Mouse (Mus musculus) liver, embryonic 13.5 days (tissue): ENCODE data around the gene Cpeb3. TPM values are rescaled to one million over a fixed set of nuclear protein-coding genes. Genes with fewer than 3 reads are reported as not detected.
A peak's percentile ranks its signal among the peaks of the same experiment; 100 is the strongest.

Experiments used
- ATAC-seq: fragments of 200-750 bp; cut with Nextera tagmentation; 2 replicates; pipeline ENCODE4 v1.8.0; 2017; ENCODE audit warnings: low read depth, mild to moderate bottlenecking, moderate number of reproducible peaks, moderate library complexity
- DNase-seq: peaks from one replicate; pipeline ENCODE4 v3.0.0; 2022
- H3K27ac ChIP-seq: fragments of 300-500 bp; sonication (generic); 2 replicates; pipeline ENCODE4 v1.5.1; 2015; ENCODE audit warnings: moderate library complexity, mild to moderate bottlenecking, inconsistent platforms
- H3K27me3 ChIP-seq: fragments of 300-500 bp; sonication (generic); 2 replicates; pipeline ENCODE4 v1.6.1; 2015; ENCODE audit warnings: mild to moderate bottlenecking, inconsistent platforms
- H3K36me3 ChIP-seq: fragments of 300-500 bp; sonication (generic); 2 replicates; pipeline ENCODE4 v1.6.1; 2015; ENCODE audit warnings: mild to moderate bottlenecking, inconsistent platforms
- H3K4me1 ChIP-seq: fragments of 300-500 bp; sonication (generic); replicated peaks from 2 replicates; pipeline ENCODE4 v1.6.1; 2015; ENCODE audit warnings: inconsistent platforms
- H3K4me2 ChIP-seq: fragments of 300-500 bp; sonication (generic); 2 replicates; pipeline ENCODE4 v1.6.1; 2015; ENCODE audit warnings: inconsistent platforms, mild to moderate bottlenecking, moderate library complexity
- H3K4me3 ChIP-seq: fragments of 300-500 bp; sonication (generic); replicated peaks from 2 replicates; pipeline ENCODE4 v1.5.1; 2015; ENCODE audit warnings: mild to moderate bottlenecking, inconsistent platforms
- H3K9ac ChIP-seq: fragments of 300-500 bp; sonication (generic); 2 replicates; pipeline ENCODE4 v1.6.1; 2015; ENCODE audit warnings: mild to moderate bottlenecking, inconsistent platforms
- H3K9me3 ChIP-seq: fragments of 300-500 bp; sonication (generic); replicated peaks from 2 replicates; pipeline ENCODE4 v1.6.1; 2016; ENCODE audit warnings: inconsistent platforms
- WGBS: fragments of 180-500 bp; shearing (Covaris S2); methylation state at CpG from one replicate; pipeline ENCODE4 v1.1.7; 2015; ENCODE audit not compliant: insufficient replicate concordance; 5-methylcytosine and 5-hydroxymethylcytosine counted together
- polyA plus RNA-seq: library from polyadenylated mRNA; unstranded; fragments of >200 nt; fragmentation: Nextera tagmentation; extraction: Ambion mirVana; gene quantifications from 2 replicates; pipeline ENCODE4 v1.2.1, GENCODE M21; 2015

Cpeb3 gene
- polyA plus RNA-seq, result 1.7 and 1.9 TPM in 2 replicates

DNA sequence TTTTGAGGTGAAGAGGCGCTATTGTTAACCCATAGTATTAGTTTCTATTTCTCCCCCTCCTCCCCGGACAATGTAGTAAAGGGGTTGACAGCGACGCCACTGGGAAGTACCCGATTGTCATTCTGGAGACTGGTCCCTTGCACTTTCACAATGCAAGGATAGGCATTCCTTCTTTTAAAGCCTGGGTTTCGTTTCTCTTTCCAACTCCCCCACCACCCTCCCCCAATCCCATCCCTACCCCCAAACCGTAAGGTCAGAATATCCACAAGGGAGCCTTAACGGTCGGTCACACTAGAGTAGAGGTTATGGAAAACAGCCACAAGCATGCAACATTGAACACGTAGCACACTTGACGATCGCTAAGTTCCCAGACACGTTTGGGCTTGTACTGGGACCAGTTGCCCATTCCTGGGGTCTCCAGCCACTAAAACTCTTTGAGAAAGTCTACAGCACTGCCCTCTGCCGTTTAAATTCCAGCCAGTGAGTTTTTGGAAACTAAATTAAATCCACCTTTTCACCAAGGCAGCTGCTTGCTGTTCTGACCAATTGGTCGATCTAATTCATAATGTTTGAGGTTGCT, at the start of gene Cpeb3:
TSS of gene Cpeb3 (minus strand) at position 426 of the 580 bp plus-strand sequence.
- H3K9me3 ChIP-seq, result no peaks in the 10 kb centered on the region
- H3K4me3 ChIP-seq, result peak within 1 kb of the TSS; percentile 98
- H3K9ac ChIP-seq, result peak within 1 kb of the TSS; percentile 100
- H3K27me3 ChIP-seq, result no peaks in the 10 kb centered on the region
- H3K4me1 ChIP-seq, result peaks cover 67% of the 10 kb centered on the region
- H3K4me2 ChIP-seq, result peak within 1 kb of the TSS; percentile 83
- peak within 1 kb of the TSS; percentile 98 for H3K27ac ChIP-seq
- H3K36me3 ChIP-seq, result peaks cover 34% of the 10 kb centered on the region
- DNase-seq, result peak; percentile 35
- under 1% methylated on average over 15 of the region's 15 CpGs for WGBS
- no peak for ATAC-seq

DNA sequence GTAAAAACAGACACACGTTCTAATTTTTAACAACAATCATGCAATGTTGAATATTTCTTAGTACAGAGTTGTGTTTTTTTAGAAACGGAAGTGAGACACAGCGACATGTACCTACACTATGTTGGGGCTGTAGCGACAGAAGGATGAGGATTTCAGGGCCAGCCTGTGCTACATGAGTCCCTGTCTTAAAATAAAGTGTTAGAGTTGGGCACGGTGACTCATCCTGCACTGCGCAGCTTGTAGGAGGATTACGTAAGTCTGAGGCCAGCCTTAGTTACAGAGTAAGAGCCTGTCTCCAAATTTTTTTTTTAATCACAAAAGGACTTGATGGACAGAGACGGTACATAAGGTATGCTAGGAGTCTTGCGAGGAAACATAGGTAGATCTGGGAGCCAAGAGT, 46.9 kb upstream of the Cpeb3 start:
- H3K27me3 ChIP-seq, result no peaks in the 10 kb centered on the region
- H3K36me3 ChIP-seq, result no peaks in the 10 kb centered on the region
- H3K9ac ChIP-seq, result no peak overlapping the region
- no peak overlapping the region for H3K27ac ChIP-seq
- H3K4me3 ChIP-seq, result no peak overlapping the region
- ATAC-seq (no peak), DNase-seq (no peak)
- no peaks in the 10 kb centered on the region for H3K9me3 ChIP-seq
- 77% methylated on average over 9 of the region's 9 CpGs for WGBS
- H3K4me2 ChIP-seq, result no peak overlapping the region
- H3K4me1 ChIP-seq, result peaks cover 20% of the 10 kb centered on the region

DNA sequence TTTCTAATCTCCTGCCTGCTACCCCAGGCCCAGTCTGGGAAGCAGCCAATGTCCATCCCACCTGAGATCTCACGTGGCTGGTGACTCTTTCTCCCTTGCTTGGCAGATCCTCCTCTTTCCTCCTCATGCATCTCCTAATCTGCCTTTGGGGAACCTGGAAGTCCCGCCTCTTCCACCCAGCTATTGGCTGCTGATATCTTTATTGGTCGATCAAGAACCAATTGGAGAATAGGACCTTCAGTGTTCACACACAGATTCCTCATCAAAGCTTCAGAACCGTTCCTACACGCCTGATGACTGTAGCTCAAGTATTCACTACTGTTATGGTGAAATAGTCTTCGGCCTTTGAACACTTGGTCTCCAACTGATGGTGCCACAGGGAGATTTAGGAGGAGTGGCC, 43.7 kb upstream of the Cpeb3 start:
- no peak overlapping the region for H3K27ac ChIP-seq
- peaks cover 25% of the 10 kb centered on the region for H3K4me1 ChIP-seq
- DNase-seq (no peak), ATAC-seq (no peak)
- H3K27me3 ChIP-seq, result no peaks in the 10 kb centered on the region
- no peak overlapping the region for H3K4me2 ChIP-seq
- no peaks in the 10 kb centered on the region for H3K9me3 ChIP-seq
- no peaks in the 10 kb centered on the region for H3K36me3 ChIP-seq
- H3K9ac ChIP-seq, result no peak overlapping the region
- no peak overlapping the region for H3K4me3 ChIP-seq
- WGBS, result 47% methylated on average over 6 of the region's 6 CpGs

DNA sequence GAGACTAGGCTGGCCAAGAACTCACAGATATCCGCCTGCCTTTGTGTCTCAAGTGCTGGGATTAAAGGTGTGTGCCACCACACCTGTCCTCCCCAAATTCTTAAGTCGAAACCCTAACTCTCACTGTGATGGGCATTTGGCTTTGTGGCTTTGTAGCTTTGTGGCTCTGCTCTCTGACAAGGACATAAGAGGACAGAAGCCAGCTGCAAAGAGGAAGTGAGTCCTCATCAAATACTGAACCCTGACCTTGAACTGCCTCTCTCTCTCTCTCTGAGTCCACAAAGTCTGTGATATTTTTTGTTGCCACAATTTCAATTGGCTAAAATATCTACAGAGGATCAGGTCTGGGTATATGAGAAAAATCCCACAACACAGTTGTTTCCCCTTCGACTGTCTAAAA, 39.8 kb upstream of the Cpeb3 start:
- DNase-seq (no peak), ATAC-seq (no peak)
- Histone ChIP-seq H3K9me3 (0 out of 2 replicates have a peak, but pooled peaks cover 3% of the 10 kb centered on the region), H3K9ac (no peak overlapping the region), H3K4me3 (no peak overlapping the region), H3K36me3 (no peaks in the 10 kb centered on the region), H3K4me1 (peaks cover 21% of the 10 kb centered on the region; the same call in 1 of the 2 replicates), H3K27me3 (no peaks in the 10 kb centered on the region), H3K4me2 (no peak overlapping the region), H3K27ac (no peak overlapping the region)
- WGBS, result 50% methylated on average over 3 of the region's 3 CpGs

DNA sequence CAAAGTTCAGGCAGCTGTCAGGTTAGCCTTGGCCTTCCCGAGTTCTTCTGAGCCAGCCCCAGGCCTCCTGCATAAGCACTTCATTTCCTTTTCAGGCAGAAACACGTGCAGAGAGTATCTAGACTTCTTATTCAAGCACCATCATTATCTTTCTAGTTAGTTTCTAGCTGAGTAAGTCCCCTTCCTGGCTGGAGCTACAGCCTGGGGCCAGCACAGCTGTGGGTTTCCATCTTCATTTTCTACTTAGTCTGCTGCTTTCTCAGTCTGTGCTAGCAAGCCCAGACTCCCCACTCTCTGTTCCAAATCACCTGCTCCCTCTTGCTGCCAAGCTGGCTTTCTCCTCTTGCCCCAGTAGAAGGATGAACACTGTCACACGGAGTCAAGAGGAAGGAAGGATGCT, 38.5 kb upstream of the Cpeb3 start:
- DNase-seq, result no peak
- no peak overlapping the region for H3K4me3 ChIP-seq
- H3K9me3 ChIP-seq, result 0 out of 2 replicates have a peak, but pooled peaks cover 3% of the 10 kb centered on the region
- ATAC-seq, result no peak
- 34% methylated on average over 3 of the region's 3 CpGs for WGBS
- H3K4me2 ChIP-seq, result no peak overlapping the region
- peaks cover 20% of the 10 kb centered on the region; the same call in 1 of the 2 replicates for H3K4me1 ChIP-seq
- H3K36me3 ChIP-seq, result no peaks in the 10 kb centered on the region
- H3K27me3 ChIP-seq, result no peaks in the 10 kb centered on the region
- no peak overlapping the region for H3K9ac ChIP-seq
- 0 out of 2 replicates have a peak overlapping the region, but pooled peaks have one; percentile 0 for H3K27ac ChIP-seq

DNA sequence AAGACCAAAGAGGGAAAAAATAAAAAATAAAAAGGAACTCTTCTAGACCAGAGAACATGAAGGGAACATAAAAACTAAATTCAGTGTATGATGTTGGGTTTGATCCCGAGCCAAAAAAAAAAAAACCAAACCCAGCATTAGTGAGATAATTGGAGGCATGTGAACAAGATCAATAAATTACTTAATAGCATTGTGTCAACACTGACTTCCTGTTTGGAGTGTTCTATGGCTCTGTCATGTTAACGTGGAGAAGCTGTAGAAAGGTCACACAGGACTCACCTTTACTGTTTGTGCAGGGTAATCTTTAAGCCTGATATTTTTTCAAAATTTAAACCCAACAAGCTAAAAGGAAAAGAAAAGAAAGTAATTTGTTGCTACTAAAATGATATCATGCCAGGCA, 34.3 kb upstream of the Cpeb3 start:
- Histone ChIP-seq H3K27ac (peak overlapping the region; percentile 54), H3K9me3 (0 out of 2 replicates have a peak, but pooled peaks cover 3% of the 10 kb centered on the region), H3K36me3 (no peaks in the 10 kb centered on the region), H3K4me3 (no peak overlapping the region), H3K27me3 (no peaks in the 10 kb centered on the region), H3K4me2 (no peak overlapping the region), H3K9ac (no peak overlapping the region), H3K4me1 (peaks cover 47% of the 10 kb centered on the region)
- ATAC-seq (no peak), DNase-seq (no peak)
- 33% methylated on average over 2 of the region's 2 CpGs for WGBS

DNA sequence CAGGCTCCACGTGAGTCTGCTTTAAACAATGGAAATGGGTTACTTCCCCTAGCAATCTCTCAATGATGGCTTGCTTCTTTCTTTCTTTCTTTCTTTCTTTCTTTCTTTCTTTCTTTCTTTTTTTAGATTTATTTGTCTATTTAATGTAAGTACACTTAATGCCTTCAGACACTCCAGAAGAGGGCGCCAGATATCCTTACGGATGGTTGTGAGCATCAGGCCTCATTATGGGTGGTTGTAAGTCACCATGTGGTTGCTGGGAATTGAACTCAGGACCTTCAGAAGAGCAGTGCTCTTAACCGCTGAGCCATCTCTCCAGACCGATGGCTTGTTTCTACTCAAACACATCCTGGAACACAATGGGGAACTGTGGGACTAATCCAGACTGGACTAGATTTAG, 32.8 kb upstream of the Cpeb3 start:
- Histone ChIP-seq H3K4me2 (no peak overlapping the region), H3K4me1 (peaks cover 61% of the 10 kb centered on the region), H3K9ac (no peak overlapping the region), H3K27ac (no peak overlapping the region), H3K27me3 (0 out of 2 replicates have a peak, but pooled peaks cover under 1% of the 10 kb centered on the region), H3K9me3 (0 out of 2 replicates have a peak, but pooled peaks cover 3% of the 10 kb centered on the region), H3K4me3 (no peak overlapping the region), H3K36me3 (no peaks in the 10 kb centered on the region)
- 58% methylated on average over 5 of the region's 5 CpGs for WGBS
- no peak for DNase-seq
- no peak for ATAC-seq

DNA sequence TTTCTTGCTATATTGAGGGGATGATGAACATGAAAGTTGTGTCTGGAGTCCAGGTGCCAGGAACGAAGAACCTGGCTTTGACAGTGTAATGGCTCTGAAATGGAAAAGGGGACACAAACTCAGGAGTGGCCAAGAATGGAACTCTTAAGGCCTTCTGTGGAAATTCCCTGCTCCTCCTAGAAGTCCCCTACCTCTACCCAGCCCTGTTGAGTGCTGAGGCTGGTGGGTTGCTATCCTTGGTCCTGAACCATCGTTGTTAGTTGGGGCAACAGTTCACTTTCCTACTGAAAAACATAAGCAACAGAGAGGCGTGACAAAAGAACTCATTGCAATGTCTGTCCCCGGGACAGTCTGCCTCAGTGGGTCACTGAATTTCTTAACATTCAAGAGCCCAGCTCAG, 30.7 kb upstream of the Cpeb3 start:
- H3K4me1 ChIP-seq, result peaks cover 77% of the 10 kb centered on the region
- peak overlapping the region; percentile 97 for H3K27ac ChIP-seq
- H3K9ac ChIP-seq, result peak overlapping the region; percentile 67

DNA sequence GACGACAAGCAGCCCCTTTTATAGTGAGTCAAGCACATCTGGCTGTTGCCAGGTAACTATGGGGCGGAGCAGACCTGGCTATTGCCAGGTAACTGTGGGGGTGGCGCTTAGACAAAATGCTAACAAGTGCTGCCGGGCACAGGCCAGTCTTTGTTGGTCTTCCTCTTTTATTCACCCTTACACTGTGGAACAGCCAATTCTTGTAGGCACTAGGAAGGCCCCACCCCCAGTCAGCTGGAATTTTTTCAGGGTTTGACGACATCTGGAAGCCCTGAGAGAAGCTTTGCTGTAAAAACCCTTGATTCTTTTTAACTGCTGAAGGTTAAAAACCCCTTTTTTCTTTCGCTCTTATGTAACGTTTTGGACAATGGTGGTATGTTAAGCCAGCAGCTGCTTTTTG, 30.2 kb upstream of the Cpeb3 start:
- no peaks in the 10 kb centered on the region for H3K36me3 ChIP-seq
- H3K4me3 ChIP-seq, result peak overlapping the region; percentile 43
- peak overlapping the region; percentile 97 for H3K27ac ChIP-seq
- H3K9me3 ChIP-seq, result no peaks in the 10 kb centered on the region
- ATAC-seq (peak; percentile 16), DNase-seq (peak; percentile 50)
- H3K4me1 ChIP-seq, result peaks cover 82% of the 10 kb centered on the region
- H3K4me2 ChIP-seq, result peak overlapping the region; percentile 62
- H3K27me3 ChIP-seq, result peaks cover 19% of the 10 kb centered on the region
- H3K9ac ChIP-seq, result peak overlapping the region; percentile 67
- 21% methylated on average over 7 of the region's 7 CpGs for WGBS

More for the DNA sequence above, 30.7 kb upstream of the Cpeb3 start:
- Histone ChIP-seq H3K36me3 (no peaks in the 10 kb centered on the region), H3K4me3 (peak overlapping the region; percentile 43; the same call in 1 of the 2 replicates), H3K27me3 (peaks cover 19% of the 10 kb centered on the region), H3K9me3 (no peaks in the 10 kb centered on the region), H3K4me2 (peak overlapping the region; percentile 62)
- DNase-seq (peak; percentile 59), ATAC-seq (no peak)
- 20% methylated on average over 4 of the region's 4 CpGs for WGBS

DNA sequence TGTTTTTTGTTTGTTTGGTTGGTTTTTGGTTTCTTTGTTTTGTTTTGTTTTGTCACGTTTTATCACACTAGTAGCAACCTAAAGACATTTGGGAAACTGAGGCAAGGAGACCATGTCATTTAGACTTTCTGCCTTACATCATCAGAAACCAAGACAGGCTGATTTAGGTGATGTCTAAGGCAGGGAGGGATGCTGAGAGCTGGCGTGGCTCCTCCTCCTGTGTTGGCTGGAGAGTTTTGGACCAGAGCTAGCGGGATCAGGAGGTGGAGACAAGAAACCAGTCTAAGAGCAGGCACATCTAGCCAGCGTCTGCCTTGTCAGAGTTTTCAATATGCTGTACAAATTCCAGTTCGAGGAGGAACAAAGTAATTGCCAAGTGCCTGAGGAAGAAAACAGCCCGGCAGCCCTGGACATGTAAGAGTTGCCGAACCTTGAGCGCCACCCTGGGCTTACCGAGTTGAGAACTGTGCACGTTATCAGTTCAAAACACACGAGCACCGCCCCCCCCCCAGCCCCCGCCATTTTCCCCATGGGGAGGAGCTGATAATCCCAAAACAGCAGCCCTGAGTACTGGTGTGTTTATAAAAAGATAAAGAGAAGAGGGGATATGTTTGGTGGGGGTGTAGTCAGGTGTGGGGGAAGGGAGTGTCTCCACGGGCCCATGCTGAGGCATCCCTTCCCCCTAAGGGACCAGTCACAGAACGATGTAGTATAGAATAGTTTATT, 29.5 kb upstream of the Cpeb3 start:
- Histone ChIP-seq H3K4me3 (peak overlapping the region; percentile 43), H3K27ac (peak overlapping the region; percentile 97), H3K4me1 (peaks cover 85% of the 10 kb centered on the region), H3K9ac (peak overlapping the region; percentile 70), H3K4me2 (peak overlapping the region; percentile 62), H3K27me3 (peaks cover 19% of the 10 kb centered on the region), H3K9me3 (no peaks in the 10 kb centered on the region), H3K36me3 (no peaks in the 10 kb centered on the region)
- 3% methylated on average over 15 of the region's 15 CpGs for WGBS
- DNase-seq (peak; percentile 80), ATAC-seq (peak; percentile 88)

DNA sequence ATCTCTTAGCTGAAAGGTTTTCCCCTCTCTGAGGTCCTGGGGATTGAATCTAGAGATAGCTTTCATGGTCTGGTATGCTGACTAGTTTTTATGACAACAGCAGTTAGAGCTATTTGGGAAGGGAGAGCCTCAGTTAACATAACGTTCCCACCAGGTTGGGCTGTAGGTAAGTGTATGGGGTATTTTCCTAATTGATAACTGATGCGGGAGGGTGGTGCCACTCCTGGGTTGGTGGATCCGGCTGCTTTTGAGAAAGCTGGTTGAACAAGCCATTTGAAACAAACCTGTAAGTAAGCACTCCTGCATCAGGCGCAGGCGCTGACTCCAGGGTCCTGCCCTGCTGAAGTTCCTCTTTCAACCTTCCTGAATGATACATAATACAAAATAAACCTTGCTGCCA, 28.9 kb upstream of the Cpeb3 start:
- peaks cover 19% of the 10 kb centered on the region for H3K27me3 ChIP-seq
- H3K4me2 ChIP-seq, result peak overlapping the region; percentile 62
- peak; percentile 65 for DNase-seq
- H3K4me1 ChIP-seq, result peaks cover 89% of the 10 kb centered on the region
- WGBS, result 15% methylated on average over 5 of the region's 5 CpGs
- peak; percentile 57 for ATAC-seq
- peak overlapping the region; percentile 70 for H3K9ac ChIP-seq
- H3K36me3 ChIP-seq, result no peaks in the 10 kb centered on the region
- peak overlapping the region; percentile 97 for H3K27ac ChIP-seq
- peak overlapping the region; percentile 43 for H3K4me3 ChIP-seq
- H3K9me3 ChIP-seq, result no peaks in the 10 kb centered on the region
